Mouse (Mus musculus) embryonic fibroblast, embryonic 13.5 days (primary cell): ENCODE data around the gene Tssk4.

Experiments
- CTCF ChIP-seq: IDR thresholded peaks from 2 replicates; pipeline ENCODE4 v1.5.1; 2011; ENCODE audit warnings: mild to moderate bottlenecking, control low read depth, low read length, moderate library complexity, borderline replicate concordance; ENCODE audit not compliant: insufficient read depth
- POLR2A ChIP-seq: IDR thresholded peaks from 2 replicates; pipeline ENCODE4 v1.6.1; 2011; ENCODE audit warnings: low read depth, mild to moderate bottlenecking, control low read depth, low read length, moderate library complexity

DNA sequence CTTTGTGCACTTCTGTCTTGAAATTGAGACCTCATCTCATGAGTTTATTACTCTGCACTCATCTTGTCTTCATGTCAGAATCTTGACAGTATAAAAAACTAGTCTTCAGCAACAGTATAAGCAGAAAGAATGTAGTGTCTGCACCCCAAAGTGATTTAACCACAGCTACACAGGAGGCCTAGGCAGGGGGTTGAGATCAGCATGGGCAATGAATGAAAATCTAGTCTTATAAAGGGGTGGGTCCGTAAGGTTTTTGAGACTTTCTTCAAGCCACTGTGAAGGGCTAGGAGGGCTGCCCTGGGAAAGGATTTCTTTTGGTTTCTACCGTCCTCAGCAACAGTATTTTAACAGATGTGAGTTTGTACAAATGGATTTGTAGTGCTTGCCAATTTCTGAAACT, 10.7 kb downstream of the Tssk4 start:
- TF ChIP-seq POLR2A (no peak), CTCF (no peak)
